Mouse (Mus musculus) megakaryocyte-erythroid progenitor cell, adult 5-6 weeks (primary cell): ENCODE measurements around the gene Igdcc3. TPM values are rescaled to one million over a fixed set of nuclear protein-coding genes. Genes with fewer than 3 reads are reported as not detected.
"Not testable (repeated sequence)": the region's sequence is repeated elsewhere in the genome, so short reads cannot be mapped to it uniquely, and the experiment has no call there.

ENCODE experiments used
- ATAC-seq: replicated peaks from 2 replicates; pipeline ENCODE4 v1.8.0; 2016; ENCODE audit warnings: mild to moderate bottlenecking, inconsistent platforms; ENCODE audit not compliant: severe bottlenecking, poor library complexity, low FRiP score, low TSS enrichment
- total RNA-seq, 2 experiments: library from RNA; stranded (forward) in 1 of 2; stranded (reverse) in 1 of 2; fragments of 200-1000, 215-1000 nt in 1 of 2; fragments of >200 nt in 1 of 2; fragmentation: Nextera tagmentation in 1 of 2; gene quantifications; 2 replicates each; pipeline ENCODE4 v1.2.3; 2014 to 2017

The Igdcc3 gene
- total RNA-seq, 2 experiments from 2014 or later = not detected

DNA sequence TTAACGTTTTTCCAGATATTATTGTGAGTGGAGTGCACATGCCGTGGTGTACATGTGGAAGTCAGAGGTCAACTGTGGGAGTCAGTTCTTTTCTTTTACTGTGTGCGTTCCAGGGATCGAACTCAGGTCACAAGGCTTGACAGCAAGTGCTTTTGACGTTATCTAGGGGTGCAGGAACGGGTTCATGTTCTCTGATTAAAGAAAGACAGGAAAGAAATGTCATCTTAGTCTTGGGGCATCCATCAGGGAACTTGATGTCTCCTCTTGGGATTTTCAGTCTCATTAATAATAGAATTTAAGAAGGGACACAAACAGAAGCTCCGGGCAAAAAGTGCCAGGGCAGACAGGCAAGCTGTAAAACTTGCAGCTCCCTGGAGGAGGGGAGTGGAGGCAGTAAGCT lies 58.7 kb downstream of the Igdcc3 start:
- no peak for ATAC-seq

DNA sequence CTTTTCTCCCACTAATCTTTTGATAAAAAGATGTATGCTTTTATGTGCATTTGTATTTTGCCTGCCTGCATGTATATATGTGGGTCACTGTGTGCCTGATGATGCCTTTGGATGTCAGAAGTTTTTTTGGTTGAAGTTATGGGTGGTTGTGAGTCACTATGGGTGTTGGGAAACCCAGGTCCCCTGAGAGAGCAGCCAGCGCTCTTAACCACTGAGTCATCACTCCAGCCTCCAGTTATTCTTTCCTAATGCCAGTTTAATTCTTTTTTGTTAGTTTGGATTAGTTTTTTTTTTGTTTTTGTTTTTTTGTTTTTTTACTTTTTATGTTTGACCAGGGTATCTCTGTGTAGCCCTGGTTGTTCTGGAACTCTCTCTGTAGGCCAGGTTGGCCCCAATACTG lies 59.6 kb downstream of the Igdcc3 start:
- no peak for ATAC-seq

DNA sequence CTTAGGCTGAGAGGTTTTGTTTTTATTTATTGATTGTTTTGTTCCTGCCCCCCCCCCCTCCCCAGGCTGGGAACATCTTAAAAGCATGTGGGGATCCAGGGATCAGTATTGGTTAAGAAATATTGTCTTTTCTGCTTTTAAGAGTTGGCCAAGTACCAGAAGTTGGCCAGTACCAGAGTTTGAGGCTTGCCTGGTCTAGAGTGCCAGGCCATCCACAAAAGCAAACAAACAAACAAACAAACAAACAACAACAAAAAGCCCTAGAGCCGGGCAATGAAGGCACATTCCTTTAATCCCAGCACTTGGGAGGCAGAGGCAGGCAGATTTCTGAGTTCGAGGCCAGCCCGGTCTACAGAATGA lies 60.0 kb downstream of the Igdcc3 start:
- ATAC-seq = peak; percentile 38

DNA sequence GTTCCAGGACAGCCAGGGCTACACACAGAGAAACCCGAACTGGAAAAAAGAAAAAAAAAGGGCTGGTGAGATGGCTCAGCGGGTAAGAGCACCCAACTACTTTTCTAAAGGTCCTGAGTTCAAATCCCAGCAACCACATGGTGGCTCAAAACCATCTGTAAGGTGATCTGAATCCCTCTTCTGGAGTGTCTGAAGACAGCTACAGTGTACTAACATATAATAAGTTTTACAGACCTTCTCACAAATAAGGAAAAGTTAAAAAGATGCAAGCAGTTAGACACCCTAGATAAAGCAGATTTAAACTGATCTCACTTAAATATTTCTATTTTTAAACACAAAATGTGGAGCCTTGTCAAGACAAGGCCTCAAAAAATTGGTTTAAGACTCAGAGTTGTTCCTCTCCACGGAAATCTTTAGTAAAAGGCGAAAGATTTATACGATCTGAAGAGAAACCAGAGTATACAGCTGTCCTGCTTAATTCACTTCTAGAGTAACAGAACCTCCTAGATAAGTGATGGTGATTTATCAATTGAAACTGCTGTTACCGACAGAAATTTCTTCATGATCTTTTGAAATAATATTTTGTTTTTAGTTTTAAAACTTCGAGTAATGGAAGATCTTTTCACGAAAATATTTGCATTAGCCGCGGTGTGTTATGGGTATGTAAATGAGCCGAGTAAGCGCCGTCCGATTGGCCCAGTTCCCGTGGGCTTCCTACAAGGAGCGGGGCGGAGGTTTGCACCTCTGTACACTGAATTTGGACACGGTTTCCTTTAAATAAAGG lies 60.6 kb downstream of the Igdcc3 start:
- peak; percentile 76 for ATAC-seq

DNA sequence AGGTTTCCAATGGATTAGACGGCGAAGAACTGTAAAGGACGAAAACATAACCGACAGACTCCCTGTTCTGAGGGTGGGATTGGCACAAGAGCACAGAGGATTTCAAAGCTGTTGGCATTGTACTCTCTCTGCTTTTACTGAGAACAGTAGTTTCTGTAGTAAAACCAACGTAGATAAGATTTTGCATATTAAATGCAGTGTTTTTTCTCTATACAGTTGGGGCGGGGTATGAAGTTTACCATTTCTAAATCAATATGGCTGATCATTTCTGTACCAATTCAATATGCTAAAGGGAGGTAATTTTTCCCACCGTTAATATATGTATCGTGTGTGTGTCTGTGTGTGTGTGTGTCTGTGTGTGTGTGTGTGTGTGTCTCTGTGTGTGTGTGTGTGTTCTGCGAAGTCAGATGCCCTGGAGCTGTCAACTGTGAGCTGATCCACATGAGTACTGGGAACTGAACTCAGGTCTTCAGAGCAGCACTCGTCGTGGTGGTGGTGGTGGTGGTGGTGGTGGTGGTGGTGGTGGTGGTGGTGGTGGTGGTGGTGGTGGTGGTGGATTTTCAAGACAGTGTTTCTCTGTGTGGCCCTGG lies 61.3 kb downstream of the Igdcc3 start:
- peak; percentile 35 for ATAC-seq

- ATAC-seq = no peak
Observed at GRCm38 (mm10) chr9:65205049-65205815, 64.2 kb downstream of the Igdcc3 start.

- not testable (repeated sequence) for ATAC-seq
Observed at GRCm38 (mm10) chr9:65207041-65207815, 66.2 kb downstream of the Igdcc3 start.

GRCm38 (mm10) chr9:65208293-65209179 lies 67.5 kb downstream of the Igdcc3 start:
- no peak for ATAC-seq

GRCm38 (mm10) chr9:65211598-65211997 lies 70.6 kb downstream of the Igdcc3 start:
- no peak for ATAC-seq

DNA sequence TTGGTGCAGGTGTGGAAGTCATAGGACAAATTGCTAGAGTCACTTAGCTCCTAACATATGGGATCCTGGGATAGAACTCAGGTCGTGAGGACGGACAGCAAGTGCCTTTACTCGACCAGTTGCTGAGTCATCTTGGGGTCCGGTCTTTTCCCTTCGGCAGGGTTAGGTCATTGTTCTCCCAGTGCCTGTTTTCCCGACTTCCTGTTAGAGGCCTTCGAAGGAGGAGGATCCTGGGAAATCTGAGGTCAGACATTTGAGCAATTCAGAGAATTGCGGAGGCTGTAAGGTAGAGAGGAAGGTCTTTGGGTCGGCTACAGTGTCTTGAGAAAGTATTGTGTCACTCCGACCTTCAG lies 73.4 kb downstream of the Igdcc3 start:
- ATAC-seq = no peak

- ATAC-seq = peak; percentile 81
Observed at GRCm38 (mm10) chr9:65214778-65215493, 73.9 kb downstream of the Igdcc3 start.

- peak; percentile 81 for ATAC-seq
Observed at GRCm38 (mm10) chr9:65215494-65216126, 74.6 kb downstream of the Igdcc3 start.

DNA sequence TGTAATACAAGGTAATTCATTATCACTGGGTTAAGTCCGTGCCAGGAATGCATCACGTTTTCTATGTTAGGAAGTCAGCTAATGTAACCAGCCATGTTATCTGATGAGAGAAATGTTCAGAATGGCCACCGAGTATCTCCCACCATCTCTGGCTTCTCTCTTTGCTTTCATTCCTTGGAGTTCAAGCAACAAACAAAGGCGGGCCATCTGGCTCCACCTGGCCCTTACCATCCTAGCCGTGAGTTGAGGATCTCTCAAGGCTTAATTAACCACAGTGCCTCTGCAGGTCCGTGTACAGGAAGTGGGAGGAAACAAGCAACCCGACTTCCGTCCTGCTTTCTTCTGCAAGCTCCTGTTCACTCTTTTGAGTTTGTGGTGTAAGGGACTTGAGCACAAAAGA lies 76.0 kb downstream of the Igdcc3 start:
- no peak for ATAC-seq

- peak; percentile 19 for ATAC-seq
Observed at GRCm38 (mm10) chr9:65217661-65218060, 76.7 kb downstream of the Igdcc3 start.

DNA sequence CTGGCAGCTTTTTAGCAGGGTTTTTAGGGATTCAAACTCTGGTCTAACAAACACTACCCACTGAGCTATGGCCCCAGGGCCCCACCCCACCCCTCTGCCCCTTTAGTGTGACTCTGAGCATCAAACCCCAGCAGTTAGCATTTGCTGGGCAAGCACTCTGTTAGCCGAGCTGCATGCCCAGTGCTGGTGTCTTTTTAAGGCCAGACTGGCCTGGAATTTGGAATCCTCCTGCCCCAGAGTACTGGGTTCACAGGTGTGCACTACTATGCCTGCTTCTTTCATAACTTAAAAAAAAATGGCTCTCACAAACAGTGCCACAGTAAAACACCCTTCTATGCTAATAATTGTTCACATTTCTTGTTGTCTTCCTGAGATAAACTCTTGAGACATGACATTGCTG lies 77.9 kb downstream of the Igdcc3 start:
- ATAC-seq = no peak

DNA sequence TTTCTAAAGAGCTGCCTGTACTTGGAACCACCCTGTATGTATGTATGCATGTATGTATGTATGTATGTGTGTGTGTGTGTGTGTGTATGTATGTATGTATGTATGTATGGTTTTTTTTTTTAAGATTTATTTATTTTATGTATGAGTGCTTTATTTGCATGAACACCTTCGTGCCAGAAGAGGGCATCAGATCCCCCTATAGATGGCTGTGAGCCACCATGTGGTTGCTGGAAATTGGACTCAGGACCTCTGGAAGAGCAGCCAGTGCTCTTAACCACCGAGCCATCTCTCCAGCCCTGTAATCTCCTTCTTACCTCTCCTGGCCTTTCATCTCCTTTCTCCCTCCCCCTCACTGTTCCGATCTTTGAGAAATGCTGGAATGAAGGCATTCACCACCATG lies 79.4 kb downstream of the Igdcc3 start:
- ATAC-seq = not testable (repeated sequence)

- ATAC-seq = no peak
Observed at GRCm38 (mm10) chr9:65223927-65224326, 82.9 kb downstream of the Igdcc3 start.

GRCm38 (mm10) chr9:65225795-65226194 lies 84.8 kb downstream of the Igdcc3 start:
- ATAC-seq = no peak
